Mouse (Mus musculus) cerebellum, adult 9-11 months (tissue): ENCODE results near the gene Gm14409.
"Not testable (repeated sequence)": the region's sequence is repeated elsewhere in the genome, so short reads cannot be mapped to it uniquely, and the experiment has no call there.

ENCODE experiments used
- DNase-seq: peaks from one replicate; pipeline ENCODE4 v3.0.0; 2022

Gene Gm14409

GRCm38 (mm10) chr2:177266936-177267335 is at the start of gene Gm14409:
Gene Gm14409 (minus strand): TSS chr2:177267036.
- not testable (repeated sequence) for DNase-seq

- DNase-seq, result not testable (repeated sequence)
These were observed 42.8 kb upstream of the Gm14409 start for GRCm38 (mm10) chr2:177309627-177310026.

GRCm38 (mm10) chr2:177304980-177305379 is 38.1 kb upstream of the Gm14409 start:
- not testable (repeated sequence) for DNase-seq

GRCm38 (mm10) chr2:177283701-177284100 is 16.9 kb upstream of the Gm14409 start:
- DNase-seq, result not testable (repeated sequence)

GRCm38 (mm10) chr2:177277754-177278153 is 10.9 kb upstream of the Gm14409 start:
- DNase-seq, result not testable (repeated sequence)

- DNase-seq, result not testable (repeated sequence)
These were observed 5.4 kb upstream of the Gm14409 start for GRCm38 (mm10) chr2:177272237-177272636.

GRCm38 (mm10) chr2:177247449-177247848 is 19.4 kb downstream of the Gm14409 start:
- not testable (repeated sequence) for DNase-seq

GRCm38 (mm10) chr2:177230461-177230860 is 36.4 kb downstream of the Gm14409 start:
- DNase-seq, result not testable (repeated sequence)
